Mouse (Mus musculus) lung, postnatal 14 days (tissue): ENCODE results near the gene Nxnl1.

Source experiments
- DNase-seq: peaks from one replicate; pipeline ENCODE4 v3.0.0; 2021

The Nxnl1 gene

GRCm38 (mm10) chr8:71566501-71566900, at the start of gene Nxnl1:
TSS of gene Nxnl1 (minus strand) at chr8:71566601.
- DNase-seq = no peak

- DNase-seq = no peak
Measured at GRCm38 (mm10) chr8:71613418-71613817, 47.0 kb upstream of the Nxnl1 start.

- DNase-seq = no peak
Measured at GRCm38 (mm10) chr8:71612141-71612540, 45.7 kb upstream of the Nxnl1 start.

GRCm38 (mm10) chr8:71610822-71611651, 44.6 kb upstream of the Nxnl1 start, which contains the start of gene Colgalt1:
TSS of gene Colgalt1 (plus strand) at chr8:71610998.
- DNase-seq = peak; percentile 97

- DNase-seq = no peak
Measured at GRCm38 (mm10) chr8:71604021-71604420, 37.6 kb upstream of the Nxnl1 start.

- peak; percentile 84 for DNase-seq
Measured at GRCm38 (mm10) chr8:71602666-71603334, 36.4 kb upstream of the Nxnl1 start.

GRCm38 (mm10) chr8:71601939-71602665, 35.7 kb upstream of the Nxnl1 start:
- no peak for DNase-seq

GRCm38 (mm10) chr8:71598841-71599240, 32.4 kb upstream of the Nxnl1 start:
- DNase-seq = no peak

- no peak for DNase-seq
Measured at GRCm38 (mm10) chr8:71598375-71598774, 32.0 kb upstream of the Nxnl1 start.

- no peak for DNase-seq
Measured at GRCm38 (mm10) chr8:71597451-71597850, 31.1 kb upstream of the Nxnl1 start, which contains the start of gene Fam129c. TSS of gene Fam129c (plus strand) at chr8:71597648.

- DNase-seq = no peak
Measured at GRCm38 (mm10) chr8:71596798-71597197, 30.4 kb upstream of the Nxnl1 start.

- no peak for DNase-seq
Measured at GRCm38 (mm10) chr8:71596384-71596783, 30.0 kb upstream of the Nxnl1 start.

GRCm38 (mm10) chr8:71595862-71596261, 29.5 kb upstream of the Nxnl1 start:
- DNase-seq = peak; percentile 94

- no peak for DNase-seq
Measured at GRCm38 (mm10) chr8:71594324-71594722, 27.9 kb upstream of the Nxnl1 start.

GRCm38 (mm10) chr8:71593556-71594323, 27.3 kb upstream of the Nxnl1 start:
- no peak for DNase-seq

GRCm38 (mm10) chr8:71592374-71593170, 26.2 kb upstream of the Nxnl1 start:
- DNase-seq = peak; percentile 67

- peak; percentile 96 for DNase-seq
Measured at GRCm38 (mm10) chr8:71591471-71592373, 25.3 kb upstream of the Nxnl1 start, which contains the start of gene Pgls. TSS of gene Pgls (plus strand) at chr8:71592176.

- no peak for DNase-seq
Measured at GRCm38 (mm10) chr8:71591017-71591416, 24.6 kb upstream of the Nxnl1 start.

- DNase-seq = no peak
Measured at GRCm38 (mm10) chr8:71588762-71589161, 22.4 kb upstream of the Nxnl1 start.

- peak; percentile 61 for DNase-seq
Measured at GRCm38 (mm10) chr8:71586891-71587290, 20.5 kb upstream of the Nxnl1 start.
